Mouse (Mus musculus) C2C12 (cell line): ENCODE results near the gene Ggnbp2. TPM values are rescaled to one million over a fixed set of nuclear protein-coding genes. Genes with fewer than 3 reads are reported as not detected.

Experiments used
- H3K27me3 ChIP-seq: one replicate; pipeline ENCODE4 v1.6.1; 2011; ENCODE audit not compliant: control insufficient read depth, insufficient read depth, insufficient read length
- H3K36me3 ChIP-seq: one replicate; pipeline ENCODE4 v1.6.1; 2011; ENCODE audit not compliant: control insufficient read depth, insufficient read depth
- H3K4me3 ChIP-seq: one replicate; pipeline ENCODE4 v1.5.1; 2011; ENCODE audit warnings: mild to moderate bottlenecking, control low read depth; ENCODE audit not compliant: poor library complexity, insufficient read depth, severe bottlenecking
- H3K79me2 ChIP-seq: one replicate; pipeline ENCODE4 v1.6.1; 2011; ENCODE audit not compliant: control insufficient read depth, insufficient read depth
- H3K79me3 ChIP-seq: one replicate; pipeline ENCODE4 v1.6.1; 2011; ENCODE audit warnings: low read depth, control low read depth
- H3ac ChIP-seq: one replicate; pipeline ENCODE3; 2011; ENCODE audit warnings: low read depth; ENCODE audit not compliant: control insufficient read depth, insufficient read length
- CEBPB ChIP-seq: IDR thresholded peaks from one replicate; pipeline ENCODE4 v1.6.1; 2011; ENCODE audit warnings: low read depth, mild to moderate bottlenecking, control low read depth, moderate library complexity
- CTCF ChIP-seq: IDR thresholded peaks from one replicate; pipeline ENCODE4 v1.5.1; 2011; ENCODE audit not compliant: control insufficient read depth, insufficient read depth, insufficient read length
- FOSL1 ChIP-seq: IDR thresholded peaks from one replicate; pipeline ENCODE4 v1.8.0; 2011; ENCODE audit warnings: mild to moderate bottlenecking, low read length; ENCODE audit not compliant: poor library complexity, insufficient read depth, severe bottlenecking
- MAX ChIP-seq: IDR thresholded peaks from one replicate; pipeline ENCODE4 v1.6.1; 2011; ENCODE audit warnings: mild to moderate bottlenecking, control low read depth
- MYOD1 ChIP-seq: IDR thresholded peaks from one replicate; pipeline ENCODE4 v1.6.1; 2011; ENCODE audit warnings: low read depth; ENCODE audit not compliant: control insufficient read depth, insufficient read length
- MYOG ChIP-seq: IDR thresholded peaks from one replicate; pipeline ENCODE4 v1.6.1; 2011; ENCODE audit not compliant: control insufficient read depth, insufficient read length; ENCODE audit errors: extremely low read depth
- USF1 ChIP-seq: IDR thresholded peaks from one replicate; pipeline ENCODE4 v1.6.1; 2011; ENCODE audit warnings: low read depth, mild to moderate bottlenecking, control low read depth, moderate library complexity
- polyA plus RNA-seq: library from polyadenylated mRNA; unstranded; fragments of >200 nt; fragmentation: generic; extraction: Trizol; gene quantifications from one replicate; pipeline ENCODE4 v1.2.1, GENCODE M21; 2012; ENCODE audit warnings: missing spikeins

Gene Ggnbp2
- polyA plus RNA-seq, 1 experiment, result 21.1 TPM

DNA sequence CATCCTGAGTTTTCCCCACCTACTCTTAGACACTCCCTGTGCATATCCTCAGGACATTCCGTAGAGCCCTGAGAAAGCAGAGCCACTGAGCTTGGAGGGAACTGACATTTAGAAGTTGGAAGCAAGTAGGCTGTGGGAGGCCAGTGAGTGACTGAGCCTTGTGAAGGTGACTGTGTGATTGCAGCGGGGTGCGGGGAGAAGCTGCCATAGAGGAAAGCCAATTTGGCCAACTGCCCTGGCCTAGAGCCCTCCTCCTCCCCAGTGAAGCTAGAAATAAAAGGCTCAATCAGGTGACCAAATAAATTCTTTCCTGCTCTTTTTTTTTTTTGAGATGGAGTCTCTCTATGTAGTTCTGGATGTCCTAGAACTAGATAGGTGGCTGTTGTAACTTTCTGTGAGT, 44.4 kb downstream of the Ggnbp2 start:
- Histone ChIP-seq H3K4me3 (no peak overlapping the region), H3K79me2 (peaks cover 14% of the 10 kb centered on the region), H3K79me3 (peaks cover 7% of the 10 kb centered on the region), H3K36me3 (peaks cover 35% of the 10 kb centered on the region), H3ac (no peak overlapping the region), H3K27me3 (no peaks in the 10 kb centered on the region)
- TF ChIP-seq MAX (no peak), FOSL1 (no peak), USF1 (no peak), MYOD1 (no peak), MYOG (no peak), CEBPB (no peak), CTCF (no peak)

DNA sequence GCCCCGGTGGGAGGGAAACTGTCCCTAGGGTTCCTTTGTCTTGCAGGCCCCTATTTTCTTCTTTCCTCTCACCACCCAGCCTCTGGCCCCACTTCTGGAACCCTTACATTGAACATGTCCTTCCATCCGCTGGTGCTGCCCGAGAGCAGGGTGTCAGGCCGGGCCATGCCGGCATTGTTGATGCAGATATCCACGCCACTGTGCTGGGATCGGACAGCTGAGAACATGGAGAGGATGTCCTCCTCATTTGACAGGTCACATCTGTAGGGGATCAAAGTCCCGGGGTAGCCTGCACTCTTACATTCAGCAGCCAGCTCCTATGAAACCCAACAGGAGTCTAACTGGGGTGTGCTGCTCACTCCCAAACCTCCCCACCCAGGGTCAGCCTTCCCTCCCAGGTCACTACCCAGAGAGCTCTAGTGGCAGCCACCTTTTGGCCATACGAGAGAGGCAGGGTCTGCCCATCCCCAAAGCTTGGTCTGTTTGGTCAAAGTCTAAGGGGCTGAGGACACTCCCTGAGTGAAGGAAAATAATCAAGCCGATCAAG, 45.3 kb downstream of the Ggnbp2 start:
- peaks cover 14% of the 10 kb centered on the region for H3K79me2 ChIP-seq
- H3K27me3 ChIP-seq, result no peaks in the 10 kb centered on the region
- no peak overlapping the region for H3ac ChIP-seq
- no peak for TF ChIP-seq MYOG
- no peak for TF ChIP-seq FOSL1
- TF ChIP-seq USF1, result no peak
- TF ChIP-seq CEBPB, result no peak
- TF ChIP-seq MYOD1, result no peak
- no peak for TF ChIP-seq MAX
- no peak for TF ChIP-seq CTCF
- H3K4me3 ChIP-seq, result no peak overlapping the region
- peaks cover 7% of the 10 kb centered on the region for H3K79me3 ChIP-seq
- H3K36me3 ChIP-seq, result peaks cover 28% of the 10 kb centered on the region

DNA sequence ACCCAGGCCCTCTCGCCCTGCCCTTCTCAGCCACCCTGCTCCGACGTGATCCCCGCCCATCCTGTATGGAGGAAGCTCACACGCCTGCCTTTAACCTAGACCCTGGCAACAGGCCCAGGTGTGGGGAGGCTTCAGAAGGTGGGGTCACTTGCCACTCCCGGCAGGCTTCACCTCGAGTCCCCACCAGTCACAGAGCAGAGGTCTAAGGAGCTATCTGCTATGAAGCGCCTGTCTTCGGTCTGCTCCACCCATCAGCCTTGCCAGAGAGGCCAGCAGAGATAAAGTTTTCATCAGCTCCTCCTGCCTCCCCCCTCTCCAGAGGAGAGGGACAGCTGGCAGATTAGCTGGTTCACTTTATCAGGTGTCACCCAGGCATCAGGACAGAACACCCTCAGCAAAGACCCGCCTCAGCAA, 47.1 kb downstream of the Ggnbp2 start:
- Histone ChIP-seq H3K4me3 (no peak overlapping the region), H3K79me3 (peaks cover 6% of the 10 kb centered on the region), H3ac (no peak overlapping the region), H3K36me3 (peaks cover 21% of the 10 kb centered on the region), H3K79me2 (peaks cover 12% of the 10 kb centered on the region), H3K27me3 (no peaks in the 10 kb centered on the region)
- no peak for TF ChIP-seq MYOG
- no peak for TF ChIP-seq CEBPB
- TF ChIP-seq MAX, result no peak
- TF ChIP-seq CTCF, result no peak
- TF ChIP-seq MYOD1, result no peak

DNA sequence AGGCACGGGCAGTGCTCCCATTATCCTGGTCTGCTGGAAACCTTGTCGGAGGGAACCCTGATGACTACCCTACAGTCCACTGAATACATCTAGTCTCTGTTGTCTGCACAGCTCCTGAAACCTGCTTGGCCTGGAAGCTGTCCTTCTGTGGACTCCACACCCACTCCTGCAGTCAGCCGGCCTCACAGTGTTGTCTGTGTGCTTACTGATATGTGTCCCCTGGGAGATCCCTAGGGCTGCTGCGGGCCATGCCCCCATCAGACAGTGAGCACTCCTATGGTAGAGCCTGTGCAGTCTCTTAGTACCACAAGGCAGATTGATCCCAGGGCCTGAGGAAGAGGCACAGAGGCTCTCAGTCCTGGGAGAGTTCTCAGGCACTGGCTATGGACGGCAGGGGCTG, 48.1 kb downstream of the Ggnbp2 start:
- H3K36me3 ChIP-seq, result peaks cover 21% of the 10 kb centered on the region
- H3ac ChIP-seq, result no peak overlapping the region
- H3K27me3 ChIP-seq, result no peaks in the 10 kb centered on the region
- peaks cover 3% of the 10 kb centered on the region for H3K79me2 ChIP-seq
- H3K79me3 ChIP-seq, result peaks cover under 1% of the 10 kb centered on the region
- H3K4me3 ChIP-seq, result no peak overlapping the region
- no peak for TF ChIP-seq MYOG
- TF ChIP-seq FOSL1, result no peak
- TF ChIP-seq CEBPB, result no peak
- TF ChIP-seq MAX, result no peak
- no peak for TF ChIP-seq CTCF
- TF ChIP-seq MYOD1, result no peak
- TF ChIP-seq USF1, result no peak

DNA sequence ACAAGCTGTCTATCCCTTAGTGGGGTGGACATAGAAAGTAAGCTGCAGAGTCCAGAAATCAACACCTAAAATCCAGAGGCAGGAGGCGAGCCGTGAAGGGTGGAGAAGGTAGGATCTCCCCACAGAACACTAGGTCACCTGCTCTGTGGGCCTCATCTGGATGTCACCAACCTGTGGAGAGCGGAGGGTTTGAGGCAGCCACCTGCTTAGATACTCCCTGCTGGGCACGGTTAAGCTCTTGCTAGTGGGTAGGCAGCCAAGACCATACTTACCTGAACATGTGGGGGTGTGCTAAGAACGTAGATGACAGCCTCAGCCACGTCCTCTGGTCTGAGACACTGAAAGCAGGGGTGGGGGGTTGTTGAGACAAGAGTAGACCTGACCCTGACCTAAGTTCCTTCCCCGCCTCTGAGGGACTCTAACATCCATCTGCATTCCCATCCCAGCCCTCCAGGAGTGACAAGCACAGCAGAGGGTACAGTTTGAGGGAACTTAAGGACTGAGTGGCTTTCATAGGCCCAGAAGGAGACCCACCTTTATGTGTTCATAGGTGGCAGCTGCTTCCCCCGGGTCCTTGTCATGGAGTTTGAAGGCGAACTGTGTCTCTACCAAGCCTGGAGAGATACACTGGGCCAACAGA, 49.4 kb downstream of the Ggnbp2 start:
- no peaks in the 10 kb centered on the region for H3K27me3 ChIP-seq
- peaks cover 9% of the 10 kb centered on the region for H3K79me2 ChIP-seq
- peaks cover 17% of the 10 kb centered on the region for H3K36me3 ChIP-seq
- H3K4me3 ChIP-seq, result no peak overlapping the region
- no peak overlapping the region for H3ac ChIP-seq
- no peaks in the 10 kb centered on the region for H3K79me3 ChIP-seq
- no peak for TF ChIP-seq MAX
- TF ChIP-seq MYOG, result no peak
- no peak for TF ChIP-seq USF1
- no peak for TF ChIP-seq MYOD1
- TF ChIP-seq FOSL1, result no peak
- no peak for TF ChIP-seq CEBPB
- no peak for TF ChIP-seq CTCF
